Mouse (Mus musculus) MN1 (cell line): ENCODE measurements at regions not wholly inside any gene's neighbourhood (a gene's known extent, or its start where the extent isn't known, plus 50 kb on each side); places are given as distances from the start of the nearest gene placed in this dataset.

Source experiments
- DNase-seq: peaks from one replicate; pipeline ENCODE4 v3.0.0-alpha.2; 2016; ENCODE audit warnings: low spot score

DNA sequence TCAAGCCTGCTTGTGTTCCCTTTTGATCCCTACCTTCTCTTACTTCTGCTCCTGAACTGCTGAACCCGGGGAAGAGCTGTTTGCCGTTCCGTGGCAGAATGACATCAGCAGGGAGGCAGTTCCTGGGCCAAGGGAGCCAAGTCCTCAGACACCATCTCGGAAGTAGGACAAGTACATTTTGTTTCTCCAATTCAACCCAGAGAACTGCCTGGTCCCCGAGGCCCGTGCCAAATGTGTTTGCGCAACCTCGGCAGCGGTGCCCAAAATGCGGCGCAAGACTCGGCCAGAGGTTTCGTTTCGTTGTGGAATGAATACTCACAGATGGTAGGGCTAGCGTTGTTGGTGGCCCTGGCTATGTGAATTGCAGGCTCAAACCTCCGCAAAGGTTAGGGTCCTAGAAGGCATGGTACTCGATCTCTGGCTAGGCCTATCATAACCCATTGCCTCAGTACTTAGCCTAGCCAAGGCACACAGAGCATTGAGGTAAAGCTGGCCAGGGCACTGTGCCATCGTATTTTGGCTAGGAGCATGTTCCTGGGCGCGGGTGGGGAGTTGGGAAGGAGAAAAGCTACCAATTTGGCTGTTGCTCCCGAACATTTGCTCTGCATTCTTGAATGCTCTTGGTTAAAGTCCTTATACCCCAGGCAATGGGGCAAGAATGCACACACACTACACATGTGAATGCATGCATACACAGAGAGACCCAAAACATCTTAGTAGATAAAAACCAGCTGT, 333.0 kb downstream of the Foxo1 start:
- no peak for DNase-seq

GRCm38 (mm10) chr3:52600581-52600980, 332.4 kb downstream of the Foxo1 start:
- DNase-seq = no peak

DNA sequence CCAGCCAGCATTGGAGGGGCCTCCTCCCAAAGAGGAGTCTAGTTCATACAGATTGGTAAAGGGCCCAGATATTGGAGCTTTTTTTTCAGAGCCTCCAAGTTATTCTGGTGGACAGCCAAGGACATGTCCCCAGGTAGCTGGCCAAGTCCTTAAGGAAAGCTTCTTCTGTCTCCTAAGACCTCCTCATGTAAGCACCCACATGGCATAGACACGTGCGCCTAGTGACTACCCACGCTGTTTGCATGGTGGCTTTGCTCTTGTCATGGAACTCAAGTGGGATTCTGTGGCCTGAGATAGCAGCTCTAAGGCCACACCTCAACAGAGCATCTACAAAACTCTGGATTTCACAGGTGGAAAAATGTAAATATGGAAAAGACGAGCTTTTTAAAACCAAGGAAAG, 332.0 kb downstream of the Foxo1 start:
- DNase-seq = no peak

GRCm38 (mm10) chr3:52586418-52586817, 318.3 kb downstream of the Foxo1 start:
- no peak for DNase-seq

GRCm38 (mm10) chr3:52579917-52580316, 311.8 kb downstream of the Foxo1 start:
- DNase-seq = no peak

DNA sequence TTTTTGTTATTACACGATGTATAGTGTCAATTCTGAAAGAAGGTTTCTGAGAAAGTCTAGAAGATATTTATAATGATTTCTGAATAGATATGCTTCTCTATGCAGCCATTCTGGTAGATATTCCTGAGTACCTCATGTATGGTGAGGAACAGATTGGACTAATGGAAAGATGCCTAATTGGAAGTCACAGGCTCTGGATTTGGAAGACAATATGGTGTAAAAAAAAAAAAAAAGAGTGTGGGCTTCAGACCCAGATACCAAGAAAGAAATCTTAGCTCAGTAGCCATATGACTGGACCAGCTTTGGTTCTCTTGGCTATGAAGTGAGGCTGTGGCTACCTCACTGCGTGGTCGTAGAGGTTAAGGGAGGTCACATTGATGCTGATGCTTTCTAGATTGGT, 311.0 kb downstream of the Foxo1 start:
- no peak for DNase-seq

- no peak for DNase-seq
Measured at GRCm38 (mm10) chr3:52576703-52577244, 308.6 kb downstream of the Foxo1 start.

DNA sequence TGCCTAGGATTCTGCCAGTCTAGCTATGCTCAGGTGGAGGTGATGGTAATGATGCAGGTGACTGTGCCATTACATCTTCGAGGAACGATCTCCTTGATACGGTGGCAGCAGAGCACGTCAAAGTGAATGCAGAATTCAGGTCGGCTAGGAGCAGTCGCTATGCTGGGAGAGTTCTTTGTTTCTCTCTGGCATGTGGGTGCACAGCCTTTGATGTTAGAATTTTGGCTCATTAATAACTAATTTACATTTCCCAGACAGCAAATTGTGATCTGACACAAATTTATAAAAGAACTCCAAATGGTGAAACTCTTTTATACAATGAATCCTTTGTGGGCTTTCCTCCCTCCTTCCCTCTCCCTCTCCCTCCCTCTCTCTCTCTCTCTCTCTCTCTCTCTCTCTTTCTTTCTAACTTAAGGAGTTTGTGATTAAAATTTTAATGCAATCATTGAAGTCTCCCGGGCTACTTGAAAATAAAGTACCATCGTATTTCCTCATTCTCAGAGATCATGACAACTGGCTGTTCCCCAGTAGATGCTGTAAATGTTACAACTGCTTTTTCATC, 307.2 kb downstream of the Foxo1 start:
- DNase-seq = no peak

GRCm38 (mm10) chr3:52574341-52574740, 306.2 kb downstream of the Foxo1 start:
- no peak for DNase-seq

GRCm38 (mm10) chr3:52573806-52574205, 305.7 kb downstream of the Foxo1 start:
- no peak for DNase-seq

GRCm38 (mm10) chr3:52572514-52573485, 304.7 kb downstream of the Foxo1 start:
- DNase-seq = no peak

DNA sequence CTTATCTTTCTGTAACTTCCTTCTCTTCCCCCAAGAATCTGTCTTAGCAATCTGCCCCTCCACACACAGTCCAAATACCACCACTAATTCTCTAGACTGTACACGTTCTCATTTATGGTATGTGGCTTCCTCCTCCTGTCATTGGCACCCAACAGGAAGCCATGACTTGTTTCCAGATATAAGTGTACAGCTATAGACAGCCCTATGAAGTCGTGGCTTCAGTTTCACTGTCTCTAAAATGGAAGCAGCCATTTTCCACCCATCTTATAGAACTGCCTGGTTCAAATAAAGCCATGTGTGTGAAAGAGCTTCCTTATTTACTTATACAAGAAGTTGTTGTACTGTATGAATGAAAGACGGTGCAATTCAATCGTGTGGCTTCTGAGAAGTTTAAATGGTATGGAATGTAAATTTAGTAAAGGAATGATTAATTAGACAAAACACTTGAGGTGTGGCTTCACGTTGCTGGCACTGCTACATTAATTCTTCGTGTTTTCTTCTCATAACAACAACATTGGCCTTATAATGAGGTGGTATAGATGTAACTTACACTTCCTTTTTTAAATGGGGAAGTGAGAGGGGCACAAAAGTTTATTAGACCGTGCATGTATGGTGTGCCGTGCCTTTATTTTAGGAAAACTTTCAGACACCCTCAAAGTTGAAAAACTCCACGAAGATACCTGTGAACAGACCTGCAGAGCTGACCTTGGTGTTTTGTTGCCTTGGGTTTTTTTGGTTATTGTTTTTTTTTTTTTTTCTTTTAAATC, 299.7 kb downstream of the Foxo1 start:
- DNase-seq = no peak

DNA sequence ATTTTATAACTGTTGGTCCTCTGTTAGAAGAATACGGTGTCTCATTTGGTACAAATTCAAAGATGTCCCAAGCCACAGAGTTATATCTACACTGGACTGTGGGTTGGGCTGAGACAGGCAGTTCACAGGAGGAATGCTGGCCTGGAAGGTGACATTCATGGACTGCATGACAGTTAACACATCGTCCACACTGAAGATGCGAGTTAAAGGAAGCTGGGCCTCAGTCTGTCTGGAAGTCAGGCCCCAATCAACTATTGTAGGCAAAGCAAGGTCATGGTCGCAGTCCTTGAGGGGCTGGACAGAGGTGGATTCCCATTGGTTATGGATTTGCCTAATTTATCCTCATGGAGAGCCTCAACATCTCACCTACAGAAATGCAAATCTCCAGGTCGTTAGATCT, 295.5 kb downstream of the Foxo1 start:
- DNase-seq = no peak

DNA sequence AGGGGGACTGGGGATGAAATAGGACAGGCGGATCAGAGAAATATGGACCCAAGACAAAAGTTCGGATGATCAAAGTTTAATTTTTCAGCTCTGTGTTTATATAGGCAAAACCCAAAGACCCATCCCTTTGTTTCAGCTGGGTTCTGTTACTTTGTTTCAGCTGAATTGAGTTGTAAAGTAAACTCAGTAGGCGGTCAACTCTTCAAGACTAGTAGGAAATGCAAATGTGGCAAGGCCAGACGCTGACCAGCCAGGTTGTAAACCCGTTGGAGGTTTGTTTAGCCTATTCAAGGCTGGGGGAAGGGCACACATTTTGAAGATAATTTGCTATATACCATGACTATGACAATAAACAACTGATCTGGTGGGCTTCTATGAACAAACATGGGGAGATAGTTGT, 294.7 kb downstream of the Foxo1 start:
- DNase-seq = no peak

DNA sequence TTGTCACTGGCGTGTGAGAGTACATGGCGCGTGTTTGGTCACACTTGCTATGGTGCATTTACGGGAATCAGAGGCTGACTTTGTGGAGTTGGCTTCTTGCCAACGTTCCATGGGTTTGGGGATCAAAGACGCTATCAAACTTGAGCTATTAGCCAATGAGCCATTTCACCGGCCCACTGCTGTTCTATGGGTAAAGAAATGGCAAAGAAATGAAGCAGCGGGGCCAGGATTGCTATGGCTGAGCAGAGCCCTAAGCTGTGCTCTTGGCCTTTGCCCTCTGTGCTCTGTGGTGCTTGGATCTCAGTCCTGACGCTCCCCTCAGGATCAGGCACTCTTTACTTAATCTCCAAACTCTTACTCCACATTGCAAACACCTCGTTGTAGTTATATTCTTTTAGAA, 291.3 kb downstream of the Foxo1 start:
- DNase-seq = no peak

GRCm38 (mm10) chr3:52558765-52559164, 290.6 kb downstream of the Foxo1 start:
- DNase-seq = no peak

GRCm38 (mm10) chr3:52557296-52557695, 289.2 kb downstream of the Foxo1 start:
- DNase-seq = no peak

DNA sequence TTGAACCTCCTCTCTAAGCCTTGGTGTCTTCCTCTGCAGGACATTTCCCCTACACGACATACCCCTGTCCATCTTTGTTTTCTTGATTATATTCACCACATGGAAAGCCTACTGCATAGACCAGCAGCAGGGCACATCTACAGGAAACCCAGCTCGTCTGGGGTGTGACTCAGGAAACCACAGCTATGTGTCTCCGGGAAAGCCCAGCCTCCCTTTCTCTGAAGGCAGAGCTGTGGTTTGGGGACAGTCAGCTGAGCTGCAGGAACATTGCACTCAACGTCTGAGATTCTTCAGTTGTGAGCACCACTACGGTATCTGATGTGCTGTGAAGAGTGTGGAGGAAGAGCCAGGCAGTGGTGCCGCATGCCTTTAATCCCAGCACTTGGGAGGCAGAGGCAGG, 286.9 kb downstream of the Foxo1 start:
- no peak for DNase-seq

DNA sequence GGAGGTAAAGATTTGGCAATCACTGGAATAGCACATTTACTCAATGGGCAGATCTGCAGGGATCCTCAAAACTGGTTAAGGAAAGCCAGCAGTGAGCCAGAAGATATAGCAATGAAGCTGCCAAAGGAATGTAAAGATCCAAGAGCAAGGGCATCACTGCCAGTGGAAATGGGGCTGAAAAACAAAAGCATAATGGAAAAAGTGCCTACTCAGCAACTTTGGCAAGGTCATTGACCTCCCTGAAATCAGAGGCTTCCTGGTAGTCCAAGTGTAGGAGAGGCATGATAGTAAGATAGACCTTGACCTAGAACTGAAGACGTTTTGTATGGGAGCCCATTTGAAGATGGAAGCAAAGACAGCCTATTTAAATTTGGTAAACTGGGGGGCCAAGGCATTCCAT, 286.4 kb downstream of the Foxo1 start:
- no peak for DNase-seq

- DNase-seq = no peak
Measured at GRCm38 (mm10) chr3:52548201-52548893, 280.2 kb downstream of the Foxo1 start.

- DNase-seq = no peak
Measured at GRCm38 (mm10) chr3:52546035-52546434, 277.9 kb downstream of the Foxo1 start.
